13 mouse cellular contexts compared by ENCODE assay signal in genomic region chr1:47278321-47279020, GRCm38 (mm10).
A peak's percentile ranks its signal among the peaks of the same experiment; 100 is the strongest.
DNase-seq lines count a peak whose midpoint lies in the region; ATAC-seq lines count a peak whose summit lies in the region.
"Had no signal": no experiment of that assay in that cellular context is flagged by ENCODE, and none has a peak within 500 bp of the region (broad histone marks: within the 10 kb centered on the region; RNA-seq: fewer than 3 reads in every experiment).

No protein-coding gene starts in this region.

- no peaks in the 10 kb centered on the region for H3K9me3 ChIP-seq in hindbrain, embryonic 12.5 days (replicated peaks)
- no peaks in the 10 kb centered on the region for H3K9me3 ChIP-seq in neural tube, embryonic 14.5 days (ENCODE audit: control insufficient read depth, low read length)
- H3K9me3 ChIP-seq: lung, embryonic 15.5 days; stomach, embryonic 15.5 days had no signal

- no peaks in the 10 kb centered on the region for H3K36me3 ChIP-seq in hindbrain, embryonic 12.5 days
- no peaks in the 10 kb centered on the region for H3K36me3 ChIP-seq in neural tube, embryonic 14.5 days (ENCODE audit: control insufficient read depth, insufficient read depth, low read length)
- H3K36me3 ChIP-seq: lung, embryonic 15.5 days; stomach, embryonic 15.5 days had no signal

- H3K4me1 ChIP-seq in hindbrain, embryonic 12.5 days, result peaks cover 6% of the 10 kb centered on the region; the same call in 1 of the 2 replicates
- H3K4me1 ChIP-seq in neural tube, embryonic 14.5 days (ENCODE audit: control insufficient read depth, insufficient read depth, low read length), result peaks cover 5% of the 10 kb centered on the region; the same call in 1 of the 2 replicates
- H3K4me1 ChIP-seq: lung, embryonic 15.5 days; stomach, embryonic 15.5 days had no signal

- peak; percentile 81 for ATAC-seq in hindbrain, embryonic 12.5 days (ENCODE audit: low FRiP score)
- ATAC-seq in neural tube, embryonic 14.5 days (ENCODE audit: low read depth), result peak; percentile 52; the same call in 1 of the 2 replicates
- ATAC-seq: CD4-positive, CD25-positive, alpha-beta regulatory T cell, adult 4 months; intestine, postnatal 0 days had no signal

- DNase-seq in layer of hippocampus, postnatal 10 days (ENCODE audit: low spot score in 2 of 2), result peak; percentile 14 to 19
- DNase-seq in layer of hippocampus, adult 8-10 months (ENCODE audit: low spot score in 2 of 2), result no peak
- DNase-seq in cerebellum, postnatal 36 days, result peak; percentile 22 to 28
- no peak for DNase-seq in right cerebral cortex, postnatal 10 days (ENCODE audit: low spot score in 2 of 2)
- DNase-seq in heart, adult 9 months (ENCODE audit: low spot score in 2 of 2), result no peak
- DNase-seq: kidney, postnatal 25 days; thymus, postnatal 36 days had no signal

- H3K27ac ChIP-seq in hindbrain, embryonic 12.5 days, result peak overlapping the region; percentile 26; the same call in 1 of the 2 replicates
- peak overlapping the region; percentile 36 for H3K27ac ChIP-seq in neural tube, embryonic 14.5 days (ENCODE audit: low read depth, low read length)
- H3K27ac ChIP-seq: lung, embryonic 15.5 days; stomach, embryonic 15.5 days had no signal

- no peaks in the 10 kb centered on the region for H3K27me3 ChIP-seq in hindbrain, embryonic 12.5 days
- no peaks in the 10 kb centered on the region for H3K27me3 ChIP-seq in neural tube, embryonic 14.5 days (ENCODE audit: control insufficient read depth, insufficient read depth, low read length)
- H3K27me3 ChIP-seq: lung, embryonic 15.5 days; stomach, embryonic 15.5 days had no signal

- H3K4me2 ChIP-seq in hindbrain, embryonic 12.5 days (replicated peaks), result no peak overlapping the region
- no peak overlapping the region for H3K4me2 ChIP-seq in neural tube, embryonic 14.5 days (ENCODE audit: low read depth, low read length)
- H3K4me2 ChIP-seq: lung, embryonic 15.5 days; stomach, embryonic 15.5 days had no signal

- no peak overlapping the region for H3K9ac ChIP-seq in hindbrain, embryonic 12.5 days
- no peak overlapping the region for H3K9ac ChIP-seq in neural tube, embryonic 14.5 days (replicated peaks; ENCODE audit: low read depth, low read length)
- H3K9ac ChIP-seq: lung, embryonic 15.5 days; stomach, embryonic 15.5 days had no signal

- no peak overlapping the region for H3K4me3 ChIP-seq in hindbrain, embryonic 12.5 days
- H3K4me3 ChIP-seq in neural tube, embryonic 14.5 days (ENCODE audit: low read depth, low read length), result no peak overlapping the region
- H3K4me3 ChIP-seq: lung, embryonic 15.5 days; stomach, embryonic 15.5 days had no signal

- WGBS in hindbrain, embryonic 12.5 days, result 56% methylated on average over 5 of the region's 5 CpGs
- WGBS in neural tube, embryonic 14.5 days, result 37% methylated on average over 5 of the region's 5 CpGs

Comparison
In these comparisons a context has a peak if more than half of its experiments do, and no peak if none do; other contexts are left out.
1. DNase-seq: peak in layer of hippocampus, postnatal 10 days (2 of 2) and cerebellum, postnatal 36 days (2 of 2); none in layer of hippocampus, adult 8-10 months (0 of 2), right cerebral cortex, postnatal 10 days (0 of 2) and heart, adult 9 months (0 of 2).